Mouse (Mus musculus): ENCODE data around the gene Mthfr. TPM values are rescaled to one million over a fixed set of nuclear protein-coding genes. Genes with fewer than 3 reads are reported as not detected.

Mthfr gene
- total and polyA plus RNA-seq, 3 experiments, result 15.3 to 17.0 (median 16.3) TPM

GRCm38 (mm10) chr4:148016981-148017380 lies 21.9 kb upstream of the Mthfr start:
- Histone ChIP-seq H3K27me3 (replicated peaks) (no peaks in the 10 kb centered on the region), H3K27ac (ENCODE audit: insufficient read depth, low read depth) (no peak overlapping the region), H3K36me3 (replicated peaks in 1 of 2; ENCODE audit: control insufficient read depth in 1 of 2, insufficient read depth in 1 of 2, low read length in 1 of 2) (peaks cover 88 to 94% of the 10 kb centered on the region in 2 experiments), H3K4me1 (ENCODE audit: control insufficient read depth in 1 of 2, insufficient read depth in 2 of 2) (no peaks in the 10 kb centered on the region), H3K9me3 (replicated peaks; ENCODE audit: low read length) (no peaks in the 10 kb centered on the region), H3K79me2 (replicated peaks; ENCODE audit: control insufficient read depth, extremely low read depth, insufficient read depth, poor library complexity, severe bottlenecking) (no peaks in the 10 kb centered on the region), H3K4me2 (ENCODE audit: insufficient read depth, low read depth, poor library complexity, severe bottlenecking) (no peak overlapping the region), H3K9ac (ENCODE audit: insufficient read depth, low read depth) (no peak overlapping the region), H3K4me3 (replicated peaks in 1 of 3; ENCODE audit: low read depth in 2 of 3, low read length in 2 of 3, poor library complexity in 1 of 3) (no peak overlapping the region)
- TF ChIP-seq MYC (IDR thresholded peaks at IDR 0.05; ENCODE audit: low read depth, low read length) (no peak), POLR2A (IDR thresholded peaks at IDR 0.05; ENCODE audit: low read depth, low read length) (no peak), BHLHE40 (IDR thresholded peaks at IDR 0.05; ENCODE audit: low read depth, low read length) (no peak), MAFK (IDR thresholded peaks at IDR 0.05; ENCODE audit: insufficient replicate concordance, low read length) (no peak), IRF4 (IDR thresholded peaks at IDR 0.05; ENCODE audit: low read depth, low read length) (no peak), HCFC1 (IDR thresholded peaks at IDR 0.05; ENCODE audit: low read depth, low read length) (no peak), E2F4 (IDR thresholded peaks at IDR 0.05; ENCODE audit: insufficient replicate concordance, low read depth, low read length) (no peak), TCF12 (IDR thresholded peaks at IDR 0.05; ENCODE audit: low read depth, low read length) (no peak), RAD21 (IDR thresholded peaks at IDR 0.05; ENCODE audit: low read depth, low read length) (no peak), JUN (IDR thresholded peaks at IDR 0.05; ENCODE audit: insufficient read depth, low read depth, low read length) (no peak), USF2 (conservative IDR thresholded peaks at IDR 0.05; ENCODE audit: low read depth, low read length) (no peak), PAX5 (IDR thresholded peaks at IDR 0.05; ENCODE audit: low read length) (no peak), ZKSCAN1 (IDR thresholded peaks at IDR 0.05; ENCODE audit: borderline replicate concordance, low read depth, low read length) (no peak), ELF1 (IDR thresholded peaks at IDR 0.05; ENCODE audit: low read depth, low read length) (no peak), TBP (conservative IDR thresholded peaks at IDR 0.05; ENCODE audit: low read depth, low read length) (no peak), MAZ (IDR thresholded peaks at IDR 0.05; ENCODE audit: low read depth, low read length) (no peak), RCOR1 (conservative IDR thresholded peaks at IDR 0.05; ENCODE audit: low read depth, low read length) (no peak)
- in situ Hi-C loops (cut with MboI; ENCODE audit: low pct_ligation_motif_present, low pct_unique_long_range_greater_than_20kb, low sequenced_read_pairs) (no loop called here), dilution Hi-C loops (cut with MboI; ENCODE audit: extremely low pct_ligation_motif_present, extremely low pct_unique_long_range_greater_than_20kb, low sequenced_read_pairs) (no loop called here)
- DNase-seq (ENCODE audit: extremely low read depth), result no peak

- no peaks in the 10 kb centered on the region for H3K27me3 ChIP-seq (replicated peaks)
- in situ Hi-C loops (cut with MboI; ENCODE audit: low pct_ligation_motif_present, low pct_unique_long_range_greater_than_20kb, low sequenced_read_pairs) (no loop called here), dilution Hi-C loops (cut with MboI; ENCODE audit: extremely low pct_ligation_motif_present, extremely low pct_unique_long_range_greater_than_20kb, low sequenced_read_pairs) (no loop called here)
- H3K27ac ChIP-seq (ENCODE audit: insufficient read depth, low read depth), result no peak overlapping the region
- no peak overlapping the region for H3K4me3 ChIP-seq (replicated peaks in 1 of 3; ENCODE audit: low read depth in 2 of 3, low read length in 2 of 3, poor library complexity in 1 of 3)
- no peak overlapping the region for H3K4me2 ChIP-seq (ENCODE audit: insufficient read depth, low read depth, poor library complexity, severe bottlenecking)
- no peaks in the 10 kb centered on the region for H3K79me2 ChIP-seq (replicated peaks; ENCODE audit: control insufficient read depth, extremely low read depth, insufficient read depth, poor library complexity, severe bottlenecking)
- TF ChIP-seq CTCF (conservative IDR thresholded peaks at IDR 0.05 in 1 of 2, IDR thresholded peaks at IDR 0.05 in 1 of 2; ENCODE audit: low read depth in 2 of 2, low read length in 2 of 2) (no peak), RCOR1 (conservative IDR thresholded peaks at IDR 0.05; ENCODE audit: low read depth, low read length) (no peak), PAX5 (IDR thresholded peaks at IDR 0.05; ENCODE audit: low read length) (no peak), ZKSCAN1 (IDR thresholded peaks at IDR 0.05; ENCODE audit: borderline replicate concordance, low read depth, low read length) (no peak)
- H3K9me3 ChIP-seq (replicated peaks; ENCODE audit: low read length), result no peaks in the 10 kb centered on the region
- H3K9ac ChIP-seq (ENCODE audit: insufficient read depth, low read depth), result no peak overlapping the region
- no peak for DNase-seq (ENCODE audit: extremely low read depth)
- H3K4me1 ChIP-seq (ENCODE audit: control insufficient read depth in 1 of 2, insufficient read depth in 2 of 2), result no peaks in the 10 kb centered on the region
- H3K36me3 ChIP-seq (replicated peaks in 1 of 2; ENCODE audit: control insufficient read depth in 1 of 2, insufficient read depth in 1 of 2, low read length in 1 of 2), result peaks cover 83 to 94% of the 10 kb centered on the region in 2 experiments
Measured at GRCm38 (mm10) chr4:148018410-148018809, 20.5 kb upstream of the Mthfr start.

Measured in CH12.LX (cell line).